Mouse (Mus musculus) heart, embryonic 14.5 days (tissue): ENCODE data around the gene Rela. TPM values are rescaled to one million over a fixed set of nuclear protein-coding genes. Genes with fewer than 3 reads are reported as not detected.

Experiments used
- ATAC-seq: fragments of 200-750 bp; cut with Nextera tagmentation; 2 replicates; pipeline ENCODE4 v1.8.0; 2017; ENCODE audit warnings: low read depth, moderate TSS enrichment; ENCODE audit not compliant: insufficient number of reproducible peaks, insufficient read depth, low FRiP score
- H3K27ac ChIP-seq, 2 experiments: fragments of 200-500 bp in 1 of 2; fragments of 300-500 bp in 1 of 2; sonication (generic) in 1 of 2; replicated peaks in 1 of 2; 2 replicates each; pipeline ENCODE4 v1.5.1; 2012 to 2014; ENCODE audit warnings: low read depth in 2 of 2, low read length in 2 of 2, control low read depth in 1 of 2, mild to moderate bottlenecking in 1 of 2, mixed read lengths in 1 of 2; ENCODE audit not compliant: control insufficient read depth in 1 of 2, insufficient read depth in 1 of 2
- H3K27me3 ChIP-seq: fragments of 300-500 bp; sonication (generic); 2 replicates; pipeline ENCODE4 v1.6.1; 2014; ENCODE audit warnings: mild to moderate bottlenecking, low read length, control low read depth; ENCODE audit not compliant: control insufficient read depth, insufficient read depth
- H3K36me3 ChIP-seq: fragments of 300-500 bp; sonication (generic); 2 replicates; pipeline ENCODE4 v1.6.1; 2014; ENCODE audit warnings: mild to moderate bottlenecking, control low read depth, low read length, mixed read lengths; ENCODE audit not compliant: control insufficient read depth, insufficient read depth
- H3K4me1 ChIP-seq, 2 experiments: fragments of 200-500 bp in 1 of 2; fragments of 300-500 bp in 1 of 2; sonication (generic) in 1 of 2; 2 replicates each; pipeline ENCODE4 v1.6.1; 2012 to 2014; ENCODE audit warnings: low read length in 2 of 2, control low read depth in 1 of 2, mixed read lengths in 1 of 2; ENCODE audit not compliant: control insufficient read depth in 2 of 2, insufficient read depth in 2 of 2
- H3K4me2 ChIP-seq: fragments of 300-500 bp; sonication (generic); 2 replicates; pipeline ENCODE4 v1.6.1; 2014; ENCODE audit warnings: mild to moderate bottlenecking, low read length
- H3K4me3 ChIP-seq, 2 experiments: fragments of 200-500 bp in 1 of 2; fragments of 300-500 bp in 1 of 2; sonication (generic) in 1 of 2; 2 replicates each; pipeline ENCODE4 v1.5.1; 2012 to 2014; ENCODE audit warnings: low read length in 2 of 2, mild to moderate bottlenecking in 2 of 2, control low read depth in 1 of 2, low read depth in 1 of 2, moderate library complexity in 1 of 2; ENCODE audit not compliant: control insufficient read depth in 1 of 2, insufficient read depth in 1 of 2
- H3K9ac ChIP-seq: fragments of 300-500 bp; sonication (generic); 2 replicates; pipeline ENCODE4 v1.6.1; 2014; ENCODE audit warnings: mild to moderate bottlenecking, low read length
- H3K9me3 ChIP-seq: fragments of 300-500 bp; sonication (generic); 2 replicates; pipeline ENCODE4 v1.6.1; 2016; ENCODE audit warnings: low read length, control low read depth; ENCODE audit not compliant: control insufficient read depth
- WGBS: fragments of 180-500 bp; shearing (Covaris S2); extraction: QIAGEN DNeasy Blood & Tissue Kit; methylation state at CpG from one replicate; pipeline ENCODE4 v1.1.7; 2014; 5-methylcytosine and 5-hydroxymethylcytosine counted together
- polyA plus RNA-seq: library from polyadenylated mRNA; unstranded; fragments of >200 nt; fragmentation: Nextera tagmentation; extraction: Ambion mirVana; gene quantifications from 2 replicates; pipeline ENCODE4 v1.2.1, GENCODE M21; 2014

Rela gene
- polyA plus RNA-seq, 1 experiment from 2014 or later: 36.9 TPM

- Histone ChIP-seq H3K4me2 (no peak overlapping the region), H3K9ac (no peak overlapping the region), H3K27ac (no peak overlapping the region), H3K27me3 (no peaks in the 10 kb centered on the region), H3K4me3 (no peak overlapping the region), H3K36me3 (peaks cover 64% of the 10 kb centered on the region), H3K4me1 (peaks cover 24 to 31% of the 10 kb centered on the region in 2 experiments), H3K9me3 (no peaks in the 10 kb centered on the region)
- ATAC-seq: no peak
- WGBS: 67% methylated on average over 8 of the region's 8 CpGs
Observed at GRCm38 (mm10) chr19:5606196-5606595, 31.1 kb upstream of the Rela start.

GRCm38 (mm10) chr19:5607705-5608410 lies 29.4 kb upstream of the Rela start:
- Histone ChIP-seq H3K4me3 (no peak overlapping the region), H3K27ac (no peak overlapping the region), H3K9me3 (no peaks in the 10 kb centered on the region), H3K4me1 (peaks cover 18 to 25% of the 10 kb centered on the region in 2 experiments), H3K36me3 (peaks cover 62% of the 10 kb centered on the region), H3K9ac (no peak overlapping the region), H3K4me2 (no peak overlapping the region), H3K27me3 (0 out of 2 replicates have a peak, but pooled peaks cover 3% of the 10 kb centered on the region)
- no peak for ATAC-seq
- 94% methylated on average over 26 of the region's 26 CpGs for WGBS

GRCm38 (mm10) chr19:5608707-5609106 lies 28.6 kb upstream of the Rela start:
- Histone ChIP-seq H3K27ac (no peak overlapping the region), H3K27me3 (0 out of 2 replicates have a peak, but pooled peaks cover 3% of the 10 kb centered on the region), H3K9ac (peak overlapping the region; percentile 82), H3K36me3 (peaks cover 54% of the 10 kb centered on the region), H3K4me2 (peak overlapping the region; percentile 67), H3K9me3 (no peaks in the 10 kb centered on the region), H3K4me1 (peaks cover 14 to 20% of the 10 kb centered on the region in 2 experiments), H3K4me3 (peak overlapping the region; percentile 65 to 87; a peak in 2 of 4 replicates)
- 94% methylated on average over 13 of the region's 13 CpGs for WGBS
- no peak for ATAC-seq

- Histone ChIP-seq H3K36me3 (peaks cover 49% of the 10 kb centered on the region), H3K27me3 (peaks cover 3% of the 10 kb centered on the region; the same call in 1 of the 2 replicates), H3K4me3 (peak overlapping the region; percentile 65 to 87), H3K9ac (peak overlapping the region; percentile 82), H3K9me3 (no peaks in the 10 kb centered on the region), H3K4me2 (peak overlapping the region; percentile 67), H3K4me1 (peaks cover 14 to 20% of the 10 kb centered on the region in 2 experiments), H3K27ac (peak overlapping the region; percentile 52 to 92)
- no peak for ATAC-seq
- WGBS: 56% methylated on average over 10 of the region's 10 CpGs
Observed at GRCm38 (mm10) chr19:5609171-5609546, 28.1 kb upstream of the Rela start.

- ATAC-seq: peak; percentile 81
- under 1% methylated on average over 47 of the region's 55 CpGs for WGBS
Observed at GRCm38 (mm10) chr19:5609547-5610404, 27.5 kb upstream of the Rela start, which contains the start of gene Kat5. Kat5 (minus strand) TSS chr19:5610237.

GRCm38 (mm10) chr19:5611973-5612372 lies 25.3 kb upstream of the Rela start:
- Histone ChIP-seq H3K9ac (no peak overlapping the region), H3K9me3 (no peaks in the 10 kb centered on the region), H3K27me3 (peaks cover 3% of the 10 kb centered on the region; the same call in 1 of the 2 replicates), H3K4me3 (no peak overlapping the region), H3K4me2 (no peak overlapping the region), H3K27ac (no peak overlapping the region), H3K4me1 (peaks cover 14 to 20% of the 10 kb centered on the region in 2 experiments), H3K36me3 (peaks cover 21% of the 10 kb centered on the region)
- WGBS: 82% methylated on average over 1 of the region's 1 CpGs
- no peak for ATAC-seq

More at GRCm38 (mm10) chr19:5609547-5610404, 27.5 kb upstream of the Rela start, which contains the start of gene Kat5:
- H3K4me3 ChIP-seq: peak within 1 kb of the TSS; percentile 65 to 87
- peak within 1 kb of the TSS; percentile 92 to 99 for H3K27ac ChIP-seq
- peak within 1 kb of the TSS; percentile 67 for H3K4me2 ChIP-seq
- H3K27me3 ChIP-seq: peaks cover 3% of the 10 kb centered on the region; the same call in 1 of the 2 replicates
- peaks cover 43% of the 10 kb centered on the region for H3K36me3 ChIP-seq
- peaks cover 14 to 20% of the 10 kb centered on the region in 2 experiments for H3K4me1 ChIP-seq
- peak within 1 kb of the TSS; percentile 82 for H3K9ac ChIP-seq
- no peaks in the 10 kb centered on the region for H3K9me3 ChIP-seq

GRCm38 (mm10) chr19:5612762-5613411 lies 24.4 kb upstream of the Rela start:
- H3K4me2 ChIP-seq: no peak overlapping the region
- H3K4me1 ChIP-seq: peaks cover 14 to 20% of the 10 kb centered on the region in 2 experiments
- H3K27me3 ChIP-seq: peaks cover 3% of the 10 kb centered on the region; the same call in 1 of the 2 replicates
- no peak for ATAC-seq
- no peak overlapping the region for H3K27ac ChIP-seq
- H3K4me3 ChIP-seq: no peak overlapping the region
- H3K9me3 ChIP-seq: no peaks in the 10 kb centered on the region
- WGBS: 53% methylated on average over 3 of the region's 3 CpGs
- H3K9ac ChIP-seq: no peak overlapping the region
- peaks cover 12% of the 10 kb centered on the region for H3K36me3 ChIP-seq
